Mouse (Mus musculus): Measurements from ENCODE around the gene Gm3854.
A peak's percentile ranks its signal among the peaks of the same experiment; 100 is the strongest.

Gene Gm3854

DNA sequence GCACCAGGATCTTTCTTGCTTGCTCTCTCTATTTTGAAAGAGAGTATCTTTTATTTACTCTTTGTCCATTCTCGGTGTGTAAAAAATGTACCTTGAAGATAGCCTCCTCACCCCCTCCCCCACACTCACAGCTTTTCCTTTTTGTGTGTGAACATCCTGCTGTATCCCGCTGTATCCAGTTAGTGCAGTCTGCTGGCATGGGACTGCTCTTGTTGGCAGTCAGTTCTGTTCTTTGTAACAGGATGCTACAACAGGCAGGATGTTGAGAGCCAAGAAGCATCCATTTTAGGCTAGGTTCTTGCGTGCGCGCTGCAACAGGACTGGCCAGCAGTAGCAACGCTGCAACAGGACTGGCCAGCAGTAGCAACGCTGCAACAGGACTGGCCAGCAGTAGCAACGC lies 43.4 kb downstream of the Gm3854 start:
- no peak for DNase-seq (ENCODE audit: low spot score)

DNA sequence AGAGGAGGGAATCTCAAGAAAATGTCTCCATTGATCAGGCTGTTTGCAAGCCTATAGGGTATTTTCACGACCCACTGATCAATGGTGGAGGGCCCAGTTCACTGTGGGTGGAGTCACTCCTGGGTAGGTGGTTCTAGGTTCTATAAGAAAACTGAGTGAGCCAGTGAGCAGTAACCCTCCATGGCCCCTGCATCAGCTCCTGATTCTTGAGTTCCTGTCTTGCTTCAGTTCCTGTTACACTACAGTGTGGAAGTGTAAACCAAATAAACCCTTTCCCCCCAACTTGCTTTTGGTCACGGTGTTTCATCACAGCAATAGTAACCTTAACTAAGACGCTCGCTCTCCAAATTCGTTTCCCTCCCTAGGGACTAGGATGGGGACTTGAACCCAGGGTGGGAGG lies 45.4 kb downstream of the Gm3854 start:
- DNase-seq (ENCODE audit: low spot score): no peak

DNA sequence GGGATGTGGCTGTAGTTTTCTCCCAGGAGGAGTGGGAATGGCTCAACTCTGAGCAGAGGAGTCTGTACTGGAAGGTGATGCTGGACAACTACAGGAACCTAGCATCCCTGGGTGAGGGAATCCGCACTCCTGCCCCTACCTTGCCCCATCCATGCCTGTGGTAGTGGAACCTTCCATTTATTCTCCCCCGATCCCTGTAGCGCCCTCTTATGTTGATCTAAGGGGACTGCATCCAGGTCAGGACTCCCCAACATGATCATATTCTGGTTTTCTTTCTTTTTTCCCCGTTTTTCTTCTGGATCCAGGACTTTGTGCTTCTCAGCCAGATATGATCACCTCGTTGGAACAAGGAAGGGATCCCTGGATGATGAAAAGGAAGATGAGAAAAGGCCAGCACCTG lies 45.9 kb downstream of the Gm3854 start:
- DNase-seq (ENCODE audit: low spot score): no peak

DNA sequence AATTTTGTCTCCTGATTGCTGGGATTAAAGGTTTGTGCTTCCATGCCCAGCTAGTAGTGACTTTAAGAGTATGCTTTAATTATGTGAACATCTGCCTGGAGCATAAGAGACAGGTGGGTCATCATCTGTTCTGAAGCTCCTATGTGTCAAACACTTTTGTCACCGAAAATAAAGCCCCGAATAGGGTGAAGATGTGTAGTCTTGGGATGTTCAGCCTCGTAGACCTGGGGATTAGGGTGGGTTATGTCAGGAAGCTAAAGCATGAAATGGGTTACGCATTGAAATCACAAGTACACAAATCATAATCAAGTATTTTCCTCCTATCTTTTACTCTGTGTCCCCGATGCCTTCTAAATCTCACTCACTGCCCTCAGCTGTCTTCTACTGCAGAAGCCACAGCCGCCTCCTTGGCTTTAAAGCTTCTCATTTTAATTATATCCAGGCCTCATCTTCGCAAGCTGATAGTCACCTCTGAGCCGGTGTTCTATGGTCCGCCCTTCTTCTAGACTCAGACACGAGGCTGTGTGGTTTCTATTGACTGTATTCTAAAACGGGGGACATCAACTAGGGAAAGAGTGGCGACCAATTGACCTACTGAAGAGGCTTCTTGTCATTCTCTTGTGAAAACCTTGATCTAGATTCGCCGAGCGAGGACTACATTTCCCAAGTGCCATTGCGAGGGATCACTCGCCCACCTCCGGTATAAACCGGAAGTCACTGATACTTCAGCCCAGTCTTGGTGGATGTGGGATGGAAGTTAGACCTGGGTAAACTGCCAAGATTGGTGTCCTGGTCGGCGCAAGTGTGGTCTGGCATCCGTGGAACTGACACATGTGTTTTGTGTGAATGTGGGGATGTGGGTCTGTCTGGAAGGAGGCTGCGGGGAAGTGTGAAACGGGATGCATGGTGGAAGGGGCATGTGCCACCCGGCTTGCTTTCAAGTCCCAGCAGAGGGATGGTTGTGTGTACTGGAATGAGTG lies 54.7 kb downstream of the Gm3854 start, which contains the start of gene Smim17:
Gene Smim17 (plus strand): TSS at position 720 of the 980 bp plus-strand sequence.
- peak; percentile 27 for DNase-seq (ENCODE audit: low spot score)

Measured in ovary, postnatal 14 days (tissue).